Mouse (Mus musculus) brain, adult 10 weeks (tissue): Measurements from ENCODE around the gene Gk5. TPM values are rescaled to one million over a fixed set of nuclear protein-coding genes. Genes with fewer than 3 reads are reported as not detected.

Experiments
- polyA plus RNA-seq: library from polyadenylated mRNA; stranded (reverse); fragments of 350-450 nt; fragmentation: Illumina TruSeq; extraction: RNeasy Lipid Tissue Mini Kit (QIAGEN cat#74804); gene quantifications from one replicate; pipeline ENCODE4 v1.2.3, GENCODE M21; 2015; ENCODE audit warnings: low read depth, low replicate concordance

The Gk5 gene
- 2.5 TPM for polyA plus RNA-seq

DNA sequence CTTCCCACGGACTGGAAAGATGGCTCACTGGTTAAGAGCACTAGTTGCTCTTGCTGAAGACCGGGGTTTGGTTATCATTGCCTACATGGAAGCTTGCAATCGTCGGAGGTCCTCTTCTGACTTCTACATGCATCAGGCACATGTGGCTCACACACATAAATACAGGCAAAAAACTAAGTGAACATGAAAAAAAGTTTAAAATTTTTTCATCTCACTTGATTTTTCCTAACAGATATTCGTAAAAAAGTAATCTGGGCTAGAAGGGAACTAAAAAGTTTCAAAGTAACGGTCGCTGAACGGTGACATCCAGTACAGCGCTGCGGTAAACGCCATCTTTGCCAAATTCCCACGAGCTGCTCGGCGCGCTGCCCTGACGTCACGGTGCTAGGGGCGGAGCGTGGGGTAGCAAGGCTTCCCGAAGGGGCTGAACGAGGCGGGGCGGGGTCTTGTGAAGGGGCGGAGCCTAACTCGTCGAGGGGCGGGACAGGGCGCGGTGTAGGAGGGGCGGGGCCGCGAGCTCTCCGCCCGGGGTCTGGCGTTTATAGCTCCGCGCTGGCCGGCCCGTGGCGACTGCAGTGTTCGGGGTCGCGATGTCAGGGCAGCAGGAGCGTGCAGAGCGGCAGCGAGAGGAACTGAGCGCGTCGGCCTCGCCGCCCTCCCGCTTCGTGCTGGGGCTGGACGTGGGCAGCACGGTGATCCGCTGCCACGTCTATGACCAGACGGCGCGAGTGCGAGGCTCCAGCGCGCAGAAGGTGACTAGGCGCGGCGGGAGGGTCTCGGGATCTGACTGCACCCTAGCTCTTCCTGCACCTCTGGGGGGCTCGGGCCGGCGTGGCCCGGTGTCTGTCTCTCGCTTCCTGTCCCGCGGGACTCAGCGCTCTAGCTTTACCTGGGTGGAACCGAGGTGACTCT lies at the start of gene Gk5:
Gene Gk5, plus strand, starts transcription at position 502 of the 912 bp plus-strand sequence.

DNA sequence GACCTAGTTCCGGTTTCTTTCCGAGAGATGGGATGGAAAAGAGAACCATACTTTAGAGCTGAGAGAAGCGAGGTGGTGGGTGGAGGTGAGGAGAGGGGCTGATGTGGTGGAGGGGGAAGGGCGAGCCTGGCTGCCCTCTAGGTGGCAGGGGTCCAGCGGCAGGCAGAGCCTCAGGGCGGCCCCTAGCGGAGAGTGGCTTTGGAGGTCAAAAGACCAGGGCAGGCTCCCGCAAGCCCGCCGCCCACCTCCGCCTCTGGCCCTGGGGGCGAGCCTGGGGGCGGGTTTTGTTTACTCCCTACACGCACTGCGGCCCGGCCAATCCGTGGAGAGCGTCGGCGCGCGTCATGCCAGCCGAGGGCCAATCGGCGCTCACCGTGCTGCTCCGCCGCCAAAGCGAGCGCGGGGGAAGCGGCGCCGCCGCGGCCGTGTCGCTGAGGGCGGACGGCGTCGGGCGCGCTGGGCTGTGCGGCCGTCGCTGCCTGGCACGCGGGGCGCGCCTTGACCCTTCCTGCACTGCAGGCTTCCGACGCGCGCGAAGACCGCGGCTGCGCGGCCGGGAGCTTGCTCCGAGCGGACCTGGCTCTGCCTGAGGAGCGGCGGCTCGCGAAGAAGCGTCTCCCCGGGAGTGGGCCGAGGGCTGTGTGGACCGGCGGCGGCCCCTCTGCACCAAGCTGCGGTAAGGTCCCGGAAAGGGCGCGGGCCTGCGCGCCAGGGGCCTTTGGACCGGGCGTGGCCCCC lies 76.9 kb downstream of the Gk5 start, which contains the start of gene Tfdp2:
Gene Tfdp2, plus strand, starts transcription at position 391 of the 738 bp plus-strand sequence.

Other genes starting within 250 kb of the Gk5 start
- gene Xrn1, start 164.6 kb upstream of the Gk5 start, polyA plus RNA-seq: 11.0 TPM
- gene Tfdp2, start 76.9 kb downstream of the Gk5 start, polyA plus RNA-seq: 17.8 TPM
- gene Atp1b3, start 245.1 kb downstream of the Gk5 start, polyA plus RNA-seq: 143 TPM